In the genomic region with DNA sequence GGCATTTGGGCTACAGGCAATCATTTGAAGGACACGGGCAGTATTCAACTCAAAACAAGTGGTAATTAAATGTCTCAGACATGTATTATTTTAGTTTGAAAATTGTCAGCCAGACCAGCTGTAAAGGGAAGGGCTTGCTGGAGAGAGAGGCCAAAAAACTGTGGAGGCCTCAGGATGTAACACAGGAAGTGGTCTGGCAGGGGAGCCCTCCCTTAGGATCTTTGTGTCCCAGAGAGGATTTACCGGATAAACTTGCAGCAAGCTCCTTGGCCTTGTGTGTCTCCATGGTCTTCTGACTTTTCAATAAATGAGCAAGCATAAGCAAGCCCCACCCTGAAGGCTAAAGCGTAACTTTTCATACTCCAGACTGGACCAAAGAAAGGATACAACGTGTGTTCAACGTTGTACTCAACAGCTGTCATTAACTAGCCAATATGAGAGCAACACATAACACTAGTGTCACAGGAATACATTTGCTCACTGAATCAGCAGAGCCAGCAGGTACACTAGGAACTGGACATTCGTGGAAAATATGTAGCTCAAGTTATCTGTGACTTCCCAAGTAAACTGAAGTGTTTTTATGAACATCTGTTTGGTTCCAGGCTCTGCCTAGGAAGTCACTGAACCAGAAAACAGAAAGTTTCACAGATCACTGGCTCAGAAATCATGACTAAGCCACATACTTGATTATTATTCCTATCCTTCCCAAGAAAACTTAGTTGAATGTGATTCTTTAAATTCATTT, we compare ENCODE assay signal across 16 mouse cellular contexts. TPM values are rescaled to one million over a fixed set of nuclear protein-coding genes. Genes with fewer than 3 reads are reported as not detected.
DNase-seq lines count a peak whose midpoint lies in the region; ATAC-seq and TF ChIP-seq lines count a peak whose summit lies in the region.
"Had no signal": no experiment of that assay in that cellular context is flagged by ENCODE, and none has a peak within 500 bp of the region (broad histone marks: within the 10 kb centered on the region; RNA-seq: fewer than 3 reads in every experiment).

No protein-coding gene starts in this region.

- intact Hi-C loops in heart, adult 2 months (cut with DNase I), result no loop called here
- intact Hi-C loops in left cerebral cortex, postnatal 4 days (cut with DNase I), result no loop called here

- no peaks in the 10 kb centered on the region for H3K27me3 ChIP-seq in heart, adult 2 months (ENCODE audit: control insufficient read depth, insufficient read depth, low read length)
- H3K27me3 ChIP-seq in heart, embryonic 12.5 days (replicated peaks), result no peaks in the 10 kb centered on the region
- H3K27me3 ChIP-seq in embryonic facial prominence, embryonic 14.5 days (replicated peaks; ENCODE audit: control insufficient read depth, insufficient read depth, low read length), result no peaks in the 10 kb centered on the region
- no peaks in the 10 kb centered on the region for H3K27me3 ChIP-seq in limb, embryonic 14.5 days (ENCODE audit: control insufficient read depth, insufficient read depth, low read length)
- H3K27me3 ChIP-seq in hindbrain, embryonic 10.5 days (ENCODE audit: insufficient read depth, poor library complexity, severe bottlenecking), result no peaks in the 10 kb centered on the region
- H3K27me3 ChIP-seq: neural tube, embryonic 13.5 days; stomach, embryonic 15.5 days had no signal

- H3K79me2 ChIP-seq in heart, adult 2 months (replicated peaks; ENCODE audit: control insufficient read depth, insufficient read depth, low read length), result no peaks in the 10 kb centered on the region

- TF ChIP-seq EP300 in heart, adult 2 months (IDR thresholded peaks at IDR 0.05; ENCODE audit: insufficient read depth, low read depth, low read length), result no peak

- ATAC-seq in heart, embryonic 12.5 days (ENCODE audit: insufficient number of reproducible peaks, low FRiP score), result no peak
- ATAC-seq in embryonic facial prominence, embryonic 14.5 days (ENCODE audit: low read depth), result no peak; the same call in 1 of the 2 replicates
- ATAC-seq in limb, embryonic 14.5 days (ENCODE audit: low FRiP score, low read depth), result no peak

- TF ChIP-seq POLR2A in heart, adult 2 months (IDR thresholded peaks at IDR 0.05; ENCODE audit: insufficient read depth, low read depth, low read length), result no peak
- TF ChIP-seq POLR2A in limb, embryonic 14.5 days (IDR thresholded peaks at IDR 0.05; ENCODE audit: borderline replicate concordance, extremely low read depth, insufficient read depth, insufficient read length), result no peak

- WGBS in heart, adult 2 months, result 37% methylated on average over 6 of the region's 6 CpGs
- 74% methylated on average over 6 of the region's 6 CpGs for WGBS in heart, embryonic 12.5 days
- WGBS in embryonic facial prominence, embryonic 14.5 days, result 59% methylated on average over 6 of the region's 6 CpGs
- WGBS in limb, embryonic 14.5 days, result 63% methylated on average over 6 of the region's 6 CpGs
- WGBS in hindbrain, embryonic 10.5 days, result 81% methylated on average over 6 of the region's 6 CpGs

- no peaks in the 10 kb centered on the region for H3K36me3 ChIP-seq in heart, adult 2 months (ENCODE audit: control insufficient read depth, insufficient read depth, low read length)
- no peaks in the 10 kb centered on the region for H3K36me3 ChIP-seq in heart, embryonic 12.5 days
- H3K36me3 ChIP-seq in embryonic facial prominence, embryonic 14.5 days (ENCODE audit: control insufficient read depth, insufficient read depth, low read length), result no peaks in the 10 kb centered on the region
- no peaks in the 10 kb centered on the region for H3K36me3 ChIP-seq in limb, embryonic 14.5 days (ENCODE audit: control insufficient read depth, insufficient read depth, low read length)
- no peaks in the 10 kb centered on the region for H3K36me3 ChIP-seq in hindbrain, embryonic 10.5 days
- H3K36me3 ChIP-seq: neural tube, embryonic 13.5 days; stomach, embryonic 15.5 days had no signal

- H3K9me3 ChIP-seq in heart, embryonic 12.5 days (replicated peaks), result no peaks in the 10 kb centered on the region
- no peaks in the 10 kb centered on the region for H3K9me3 ChIP-seq in embryonic facial prominence, embryonic 14.5 days (ENCODE audit: control insufficient read depth, low read length)
- no peaks in the 10 kb centered on the region for H3K9me3 ChIP-seq in limb, embryonic 14.5 days (ENCODE audit: control insufficient read depth, low read length)
- H3K9me3 ChIP-seq in hindbrain, embryonic 10.5 days, result no peaks in the 10 kb centered on the region
- H3K9me3 ChIP-seq: neural tube, embryonic 13.5 days; stomach, embryonic 15.5 days had no signal

- TF ChIP-seq CTCF in heart, adult 2 months (IDR thresholded peaks at IDR 0.05), result no peak

- H3K4me3 ChIP-seq in heart, adult 2 months, result no peak overlapping the region
- no peak overlapping the region for H3K4me3 ChIP-seq in heart, embryonic 12.5 days
- no peak overlapping the region for H3K4me3 ChIP-seq in embryonic facial prominence, embryonic 14.5 days (ENCODE audit: low read depth, low read length)
- no peak overlapping the region for H3K4me3 ChIP-seq in limb, embryonic 14.5 days (replicated peaks; ENCODE audit: low read length)
- H3K4me3 ChIP-seq in hindbrain, embryonic 10.5 days, result no peak overlapping the region
- H3K4me3 ChIP-seq: left cerebral cortex, adult 2 months; neural tube, embryonic 13.5 days; stomach, embryonic 15.5 days had no signal

- H3K4me2 ChIP-seq in heart, embryonic 12.5 days, result no peak overlapping the region
- no peak overlapping the region for H3K4me2 ChIP-seq in embryonic facial prominence, embryonic 14.5 days (ENCODE audit: low read depth, low read length)
- no peak overlapping the region for H3K4me2 ChIP-seq in limb, embryonic 14.5 days (replicated peaks; ENCODE audit: low read depth, low read length, severe bottlenecking)
- H3K4me2 ChIP-seq: neural tube, embryonic 13.5 days; stomach, embryonic 15.5 days had no signal

- H3K9ac ChIP-seq in heart, adult 2 months (ENCODE audit: low read depth, low read length), result no peak overlapping the region
- no peak overlapping the region for H3K9ac ChIP-seq in heart, embryonic 12.5 days
- no peak overlapping the region for H3K9ac ChIP-seq in embryonic facial prominence, embryonic 14.5 days (ENCODE audit: low read depth, low read length)
- no peak overlapping the region for H3K9ac ChIP-seq in limb, embryonic 14.5 days (ENCODE audit: low read depth, low read length, severe bottlenecking)
- H3K9ac ChIP-seq: liver, embryonic 14.5 days; neural tube, embryonic 13.5 days; stomach, embryonic 15.5 days had no signal

- peak; percentile 39 to 56 for DNase-seq in heart, adult 2 months
- peak; percentile 33 for DNase-seq in embryonic facial prominence, embryonic 14.5 days (ENCODE audit: low spot score)
- peak; percentile 47 for DNase-seq in kidney, adult 18-20 months
- peak; percentile 14 for DNase-seq in limb, embryonic 14.5 days (ENCODE audit: low spot score)
- DNase-seq in left cerebral cortex, adult 11 months (ENCODE audit: low spot score), result no peak
- no peak for DNase-seq in left cerebral cortex, postnatal 4 days
- DNase-seq in hindbrain, embryonic 10.5 days (ENCODE audit: low spot score), result no peak
- DNase-seq: adrenal gland, adult 2 months; B cell, adult 2 months; midbrain, embryonic 14.5 days; right cerebral cortex, postnatal 14 days had no signal

- H3K27ac ChIP-seq in heart, adult 2 months, result peak overlapping the region; percentile 10; the same call in 1 of the 2 replicates
- H3K27ac ChIP-seq in heart, embryonic 12.5 days (ENCODE audit: poor library complexity, severe bottlenecking), result no peak overlapping the region
- H3K27ac ChIP-seq in embryonic facial prominence, embryonic 14.5 days (replicated peaks; ENCODE audit: low read depth, low read length), result no peak overlapping the region; the same call in 1 of the 2 replicates
- no peak overlapping the region for H3K27ac ChIP-seq in limb, embryonic 14.5 days (replicated peaks; ENCODE audit: low read depth, low read length)
- H3K27ac ChIP-seq in hindbrain, embryonic 10.5 days, result no peak overlapping the region
- H3K27ac ChIP-seq: left cerebral cortex, adult 2 months; liver, embryonic 14.5 days; neural tube, embryonic 13.5 days; stomach, embryonic 15.5 days had no signal

- peaks cover 3% of the 10 kb centered on the region; the same call in 1 of the 2 replicates for H3K4me1 ChIP-seq in heart, adult 2 months (ENCODE audit: control insufficient read depth, insufficient read depth, low read length)
- H3K4me1 ChIP-seq in heart, embryonic 12.5 days (replicated peaks), result no peaks in the 10 kb centered on the region
- H3K4me1 ChIP-seq in embryonic facial prominence, embryonic 14.5 days (ENCODE audit: control insufficient read depth, insufficient read depth, low read length), result peaks cover 11% of the 10 kb centered on the region; the same call in 1 of the 2 replicates
- no peaks in the 10 kb centered on the region for H3K4me1 ChIP-seq in limb, embryonic 14.5 days (ENCODE audit: control insufficient read depth, insufficient read depth, low read length)
- 0 out of 2 replicates have a peak, but pooled peaks cover 6% of the 10 kb centered on the region for H3K4me1 ChIP-seq in hindbrain, embryonic 10.5 days (replicated peaks)
- H3K4me1 ChIP-seq: neural tube, embryonic 13.5 days; stomach, embryonic 15.5 days had no signal

RNA-seq across cellular contexts. Expression of a gene that starts 19.7 kb away (rescaled TPM):
- 1 to 10 TPM; 1.9 to 2.6 TPM for total RNA-seq in heart, adult 2 months (2021)
- polyA plus RNA-seq in heart, adult 2 months (2012; rRNA removed), result 1.3 and 2.8 TPM in 2 replicates
- 11.4 and 13.5 TPM in 2 replicates for polyA plus RNA-seq in heart, embryonic 12.5 days (2016; fragmentation: Nextera tagmentation; extraction: Ambion mirVana)
- polyA plus RNA-seq in embryonic facial prominence, embryonic 14.5 days (2014; fragmentation: Nextera tagmentation; extraction: Ambion mirVana), result 17.6 and 19.2 TPM in 2 replicates
- polyA plus RNA-seq in limb, embryonic 14.5 days (2012; rRNA removed), result 13.3 and 14.0 TPM in 2 replicates
- polyA plus RNA-seq in limb, embryonic 14.5 days (2014; fragmentation: Nextera tagmentation; extraction: Ambion mirVana), result 15.5 and 18.0 TPM in 2 replicates
- 10 to 100 TPM in 1 of 2 experiments, 1 to 10 TPM in 1; 9.5 to 10.2 TPM for total RNA-seq in left cerebral cortex, postnatal 4 days (2021)
- polyA plus RNA-seq in hindbrain, embryonic 10.5 days (2016; fragmentation: Nextera tagmentation; extraction: Ambion mirVana), result 15.7 and 19.1 TPM in 2 replicates

Comparison
In these comparisons a context has a peak if more than half of its experiments do, and no peak if none do; other contexts are left out.
1. DNase-seq: peak in heart, adult 2 months (2 of 2), embryonic facial prominence, embryonic 14.5 days (single experiment), kidney, adult 18-20 months (single experiment) and limb, embryonic 14.5 days (single experiment); none in left cerebral cortex, adult 11 months (single experiment), left cerebral cortex, postnatal 4 days (single experiment) and hindbrain, embryonic 10.5 days (single experiment).